Comparison of ENCODE assay signal across 24 mouse cellular contexts in genomic region chr19:11791825-11792224, GRCm38 (mm10). TPM values are rescaled to one million over a fixed set of nuclear protein-coding genes. Genes with fewer than 3 reads are reported as not detected.
"Had no signal": no experiment of that assay in that cellular context is flagged by ENCODE, and none has a peak within 500 bp of the region (broad histone marks: within the 10 kb centered on the region; RNA-seq: fewer than 3 reads in every experiment).

No protein-coding gene starts in this region.

- H3K27ac ChIP-seq: lung, embryonic 15.5 days; macrophage; midbrain, embryonic 13.5 days; midbrain, embryonic 15.5 days; neural tube, embryonic 12.5 days; stomach, embryonic 15.5 days; stomach, postnatal 0 days had no signal

- H3K27me3 ChIP-seq: lung, embryonic 15.5 days; midbrain, embryonic 13.5 days; midbrain, embryonic 15.5 days; neural tube, embryonic 12.5 days; stomach, embryonic 15.5 days had no signal

- H3K9ac ChIP-seq: liver, postnatal 0 days; lung, embryonic 15.5 days; midbrain, embryonic 13.5 days; midbrain, embryonic 15.5 days; neural tube, embryonic 12.5 days; stomach, embryonic 15.5 days had no signal

- H3K4me3 ChIP-seq: lung, embryonic 15.5 days; midbrain, embryonic 13.5 days; midbrain, embryonic 15.5 days; neural tube, embryonic 12.5 days; stomach, embryonic 15.5 days had no signal

- H3K36me3 ChIP-seq: lung, embryonic 15.5 days; neural tube, embryonic 12.5 days; stomach, embryonic 15.5 days had no signal

- H3K4me1 ChIP-seq: lung, embryonic 15.5 days; midbrain, embryonic 13.5 days; midbrain, embryonic 15.5 days; neural tube, embryonic 12.5 days; stomach, embryonic 15.5 days had no signal

- H3K9me3 ChIP-seq: lung, embryonic 15.5 days; midbrain, embryonic 13.5 days; midbrain, embryonic 15.5 days; neural tube, embryonic 12.5 days; stomach, embryonic 15.5 days had no signal

- DNase-seq: liver, postnatal 0 days; lung, adult 2 months; lung, postnatal 14 days; lung, postnatal 36 days; right cerebral cortex, postnatal 14 days; thymus, adult 18-20 months; thymus, postnatal 14 days; thymus, postnatal 36 days had no signal

- H3K4me2 ChIP-seq: lung, embryonic 15.5 days; midbrain, embryonic 11.5 days; midbrain, embryonic 13.5 days; midbrain, embryonic 15.5 days; neural tube, embryonic 12.5 days; stomach, embryonic 15.5 days had no signal

RNA-seq across cellular contexts. Expression of gene Gif, which starts 44.5 kb away (rescaled TPM):
- total RNA-seq: megakaryocyte progenitor cell, adult 5-6 weeks; midbrain, postnatal 0 days; monocyte, adult 5-6 weeks; neutrophil, adult 5-6 weeks had no signal
- polyA plus RNA-seq: liver, postnatal 0 days; macrophage; midbrain, embryonic 11.5 days; midbrain, embryonic 13.5 days; midbrain, embryonic 15.5 days; midbrain, postnatal 0 days; neural tube, embryonic 12.5 days; neural tube, embryonic 14.5 days; spleen, adult 2 months; thymus, postnatal 0 days had no signal

RNA-seq across cellular contexts. Expression of gene Olfr1417, which starts 47.2 kb away (rescaled TPM):
- total RNA-seq: megakaryocyte progenitor cell, adult 5-6 weeks; midbrain, postnatal 0 days; monocyte, adult 5-6 weeks; neutrophil, adult 5-6 weeks had no signal
- polyA plus RNA-seq: liver, postnatal 0 days; lung, adult 2 months; lung, embryonic 15.5 days; macrophage; midbrain, embryonic 11.5 days; midbrain, embryonic 13.5 days; neural tube, embryonic 12.5 days; spleen, adult 2 months; stomach, embryonic 15.5 days; stomach, postnatal 0 days; testis, adult 2 months; thymus, postnatal 0 days had no signal
